Mouse (Mus musculus): Measurements from ENCODE around the gene Pkp2.

- TF ChIP-seq CTCF (IDR thresholded peaks at IDR 0.05; ENCODE audit: low read depth): no peak
- TF ChIP-seq EP300 (IDR thresholded peaks at IDR 0.05; ENCODE audit: low read depth): no peak
These were observed 49.3 kb downstream of the Pkp2 start for GRCm38 (mm10) chr16:16262436-16262835.

Measured in liver, postnatal 0 days (tissue).